Mouse (Mus musculus): Measurements from ENCODE around the gene Kmt2e.

DNA sequence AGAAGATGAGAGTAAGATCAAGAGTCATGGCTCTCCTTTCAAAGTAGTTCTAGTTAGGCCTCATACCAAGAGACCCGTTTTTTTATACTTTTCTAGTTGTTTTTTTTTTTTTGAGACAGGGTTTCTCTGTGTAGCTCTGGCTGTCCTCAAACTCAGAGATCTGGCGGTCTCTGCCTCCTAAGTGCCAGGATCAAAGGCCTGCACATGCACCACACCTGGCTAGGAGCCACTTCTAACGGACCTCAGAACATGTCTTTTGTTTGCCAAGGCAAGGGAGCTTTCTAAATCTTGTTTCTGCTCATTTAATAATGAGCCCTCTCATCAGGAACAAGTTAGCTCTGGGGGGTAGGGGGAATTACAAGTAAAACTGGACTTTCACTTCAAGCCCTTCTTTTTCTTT, 90.4 kb downstream of the Kmt2e start:
- TF ChIP-seq POLR2A (IDR thresholded peaks at IDR 0.05; ENCODE audit: low read depth, low read length): no peak
- TF ChIP-seq CTCF (IDR thresholded peaks at IDR 0.05; ENCODE audit: extremely low read depth, insufficient read length, insufficient replicate concordance, low read depth, low read length): no peak
